Mouse (Mus musculus): Measurements from ENCODE around the gene Plin2. TPM values are rescaled to one million over a fixed set of nuclear protein-coding genes. Genes with fewer than 3 reads are reported as not detected.
"Not testable (repeated sequence)": the region's sequence is repeated elsewhere in the genome, so short reads cannot be mapped to it uniquely, and the experiment has no call there.

Gene Plin2
- polyA plus RNA-seq, 1 experiment from 2014 or later, result 75.0 TPM

- Histone ChIP-seq H3K9ac (no peak overlapping the region), H3K27ac (no peak overlapping the region), H3K36me3 (no peaks in the 10 kb centered on the region), H3K9me3 (no peaks in the 10 kb centered on the region), H3K27me3 (no peaks in the 10 kb centered on the region), H3K4me3 (no peak overlapping the region), H3K4me1 (peaks cover 13% of the 10 kb centered on the region; the same call in 1 of the 2 replicates), H3K4me2 (no peak overlapping the region)
- WGBS, result 79% methylated on average over 2 of the region's 2 CpGs
- no peak for ATAC-seq (ENCODE audit: insufficient number of reproducible peaks, insufficient read depth, low FRiP score, low TSS enrichment, low read depth)
Measured at GRCm38 (mm10) chr4:86681846-86682245, 12.0 kb upstream of the Plin2 start.

GRCm38 (mm10) chr4:86681421-86681820 is 11.6 kb upstream of the Plin2 start:
- Histone ChIP-seq H3K4me3 (no peak overlapping the region), H3K27me3 (no peaks in the 10 kb centered on the region), H3K4me1 (peaks cover 9% of the 10 kb centered on the region; the same call in 1 of the 2 replicates), H3K9me3 (no peaks in the 10 kb centered on the region), H3K4me2 (no peak overlapping the region), H3K9ac (no peak overlapping the region), H3K36me3 (no peaks in the 10 kb centered on the region), H3K27ac (no peak overlapping the region)
- 56% methylated on average over 3 of the region's 3 CpGs for WGBS
- ATAC-seq (ENCODE audit: insufficient number of reproducible peaks, insufficient read depth, low FRiP score, low TSS enrichment, low read depth), result no peak

- H3K27ac ChIP-seq, result no peak overlapping the region
- no peaks in the 10 kb centered on the region for H3K27me3 ChIP-seq
- H3K4me2 ChIP-seq, result no peak overlapping the region
- H3K9ac ChIP-seq, result no peak overlapping the region
- ATAC-seq (ENCODE audit: insufficient number of reproducible peaks, insufficient read depth, low FRiP score, low TSS enrichment, low read depth), result no peak
- no peak overlapping the region for H3K4me3 ChIP-seq
- no peaks in the 10 kb centered on the region for H3K4me1 ChIP-seq
- no peaks in the 10 kb centered on the region for H3K9me3 ChIP-seq
- no peaks in the 10 kb centered on the region for H3K36me3 ChIP-seq
- 81% methylated on average over 2 of the region's 2 CpGs for WGBS
Measured at GRCm38 (mm10) chr4:86679686-86680085, 9.8 kb upstream of the Plin2 start.

GRCm38 (mm10) chr4:86676756-86677155 is 6.9 kb upstream of the Plin2 start:
- ATAC-seq (ENCODE audit: insufficient number of reproducible peaks, insufficient read depth, low FRiP score, low TSS enrichment, low read depth), result no peak

GRCm38 (mm10) chr4:86674739-86675138 is 4.9 kb upstream of the Plin2 start:
- not testable (repeated sequence) for H3K4me3 ChIP-seq, H3K9ac ChIP-seq, H3K4me1 ChIP-seq, H3K27ac ChIP-seq, H3K27me3 ChIP-seq, H3K9me3 ChIP-seq, H3K4me2 ChIP-seq, H3K36me3 ChIP-seq
- ATAC-seq (ENCODE audit: insufficient number of reproducible peaks, insufficient read depth, low FRiP score, low TSS enrichment, low read depth), result 0 out of 2 replicates have a peak, but pooled peaks have one; percentile 6

More at GRCm38 (mm10) chr4:86676756-86677155, 6.9 kb upstream of the Plin2 start:
- Histone ChIP-seq H3K4me2 (no peak overlapping the region), H3K27me3 (no peaks in the 10 kb centered on the region), H3K9me3 (no peaks in the 10 kb centered on the region), H3K4me3 (no peak overlapping the region), H3K9ac (no peak overlapping the region), H3K4me1 (no peaks in the 10 kb centered on the region), H3K36me3 (no peaks in the 10 kb centered on the region), H3K27ac (no peak overlapping the region)

GRCm38 (mm10) chr4:86674150-86674549 is 4.3 kb upstream of the Plin2 start:
- ATAC-seq (ENCODE audit: insufficient number of reproducible peaks, insufficient read depth, low FRiP score, low TSS enrichment, low read depth); H3K27me3 ChIP-seq; H3K4me1 ChIP-seq; H3K4me3 ChIP-seq; H3K9me3 ChIP-seq; H3K36me3 ChIP-seq; H3K9ac ChIP-seq; H3K4me2 ChIP-seq; H3K27ac ChIP-seq: not testable (repeated sequence)

- Histone ChIP-seq H3K4me2 (no peak overlapping the region), H3K36me3 (peaks cover 9% of the 10 kb centered on the region), H3K27me3 (no peaks in the 10 kb centered on the region), H3K9ac (no peak overlapping the region), H3K4me3 (no peak overlapping the region), H3K4me1 (peaks cover 19% of the 10 kb centered on the region), H3K27ac (no peak overlapping the region), H3K9me3 (no peaks in the 10 kb centered on the region)
- 55% methylated on average over 7 of the region's 7 CpGs for WGBS
- no peak for ATAC-seq (ENCODE audit: insufficient number of reproducible peaks, insufficient read depth, low FRiP score, low TSS enrichment, low read depth)
Measured at GRCm38 (mm10) chr4:86672450-86672849, 2.6 kb upstream of the Plin2 start.

- Histone ChIP-seq H3K4me3 (no peak overlapping the region), H3K27me3 (no peaks in the 10 kb centered on the region), H3K9me3 (no peaks in the 10 kb centered on the region), H3K4me2 (no peak overlapping the region), H3K4me1 (peaks cover 19% of the 10 kb centered on the region), H3K9ac (no peak overlapping the region), H3K27ac (no peak overlapping the region), H3K36me3 (peaks cover 11% of the 10 kb centered on the region)
- WGBS, result 43% methylated on average over 3 of the region's 3 CpGs
- ATAC-seq (ENCODE audit: insufficient number of reproducible peaks, insufficient read depth, low FRiP score, low TSS enrichment, low read depth), result no peak
Measured at GRCm38 (mm10) chr4:86671803-86672202, 1.9 kb upstream of the Plin2 start.

GRCm38 (mm10) chr4:86670582-86671306 is 884 bp upstream of the Plin2 start:
- no peak overlapping the region for H3K4me3 ChIP-seq
- H3K4me2 ChIP-seq, result peak overlapping the region; percentile 68
- H3K9me3 ChIP-seq, result no peaks in the 10 kb centered on the region
- peaks cover 20% of the 10 kb centered on the region for H3K36me3 ChIP-seq
- peaks cover 20% of the 10 kb centered on the region for H3K4me1 ChIP-seq
- no peaks in the 10 kb centered on the region for H3K27me3 ChIP-seq
- peak overlapping the region; percentile 80; the same call in 1 of the 2 replicates for H3K9ac ChIP-seq
- 71% methylated on average over 8 of the region's 8 CpGs for WGBS
- no peak overlapping the region for H3K27ac ChIP-seq
- ATAC-seq (ENCODE audit: insufficient number of reproducible peaks, insufficient read depth, low FRiP score, low TSS enrichment, low read depth), result no peak

GRCm38 (mm10) chr4:86669241-86669753 is 563 bp downstream of the Plin2 start:
- Histone ChIP-seq H3K27ac (peak overlapping the region; percentile 52), H3K4me2 (peak overlapping the region; percentile 68), H3K9ac (peak overlapping the region; percentile 80), H3K36me3 (peaks cover 30% of the 10 kb centered on the region), H3K4me3 (peak overlapping the region; percentile 65), H3K4me1 (peaks cover 34% of the 10 kb centered on the region)
- not testable (repeated sequence) for H3K27me3 ChIP-seq, H3K9me3 ChIP-seq
- WGBS, result 11% methylated on average over 6 of the region's 6 CpGs
- peak; percentile 63; the same call in 1 of the 2 replicates for ATAC-seq (ENCODE audit: insufficient number of reproducible peaks, insufficient read depth, low FRiP score, low TSS enrichment, low read depth)

- Histone ChIP-seq H3K9ac (no peak overlapping the region; the same call in 1 of the 2 replicates), H3K36me3 (peaks cover 36% of the 10 kb centered on the region), H3K4me2 (peak overlapping the region; percentile 68), H3K27ac (no peak overlapping the region), H3K27me3 (no peaks in the 10 kb centered on the region), H3K9me3 (no peaks in the 10 kb centered on the region), H3K4me1 (peaks cover 39% of the 10 kb centered on the region), H3K4me3 (peak overlapping the region; percentile 65)
- ATAC-seq (ENCODE audit: insufficient number of reproducible peaks, insufficient read depth, low FRiP score, low TSS enrichment, low read depth), result no peak
- 96% methylated on average over 14 of the region's 14 CpGs for WGBS
Measured at GRCm38 (mm10) chr4:86668290-86669000, 1.4 kb downstream of the Plin2 start.

GRCm38 (mm10) chr4:86665596-86665995 is 4.3 kb downstream of the Plin2 start:
- 75% methylated on average over 3 of the region's 3 CpGs for WGBS
- ATAC-seq (ENCODE audit: insufficient number of reproducible peaks, insufficient read depth, low FRiP score, low TSS enrichment, low read depth), result no peak
- Histone ChIP-seq H3K4me2 (no peak overlapping the region), H3K36me3 (peaks cover 49% of the 10 kb centered on the region), H3K9me3 (no peaks in the 10 kb centered on the region), H3K4me3 (no peak overlapping the region), H3K27me3 (no peaks in the 10 kb centered on the region), H3K4me1 (peaks cover 39% of the 10 kb centered on the region), H3K27ac (no peak overlapping the region), H3K9ac (no peak overlapping the region)

Data from embryonic facial prominence, embryonic 13.5 days (tissue).